Mouse (Mus musculus): ENCODE data around the gene Disp1. TPM values are rescaled to one million over a fixed set of nuclear protein-coding genes. Genes with fewer than 3 reads are reported as not detected.

The Disp1 gene
- total RNA-seq (2021), result 1 to 10 TPM; 2.5 to 5.0 TPM
- long read RNA-seq, experiment 1, partial matches to known transcripts, result 2 of 2 reads
- long read RNA-seq, experiment 1, other reads (novel, unspliced or antisense), result 0 of 2 reads
- long read RNA-seq, experiment 2, partial matches to known transcripts, result 3 of 7 reads
- long read RNA-seq, experiment 2, other reads (novel, unspliced or antisense), result 2 of 7 reads

DNA sequence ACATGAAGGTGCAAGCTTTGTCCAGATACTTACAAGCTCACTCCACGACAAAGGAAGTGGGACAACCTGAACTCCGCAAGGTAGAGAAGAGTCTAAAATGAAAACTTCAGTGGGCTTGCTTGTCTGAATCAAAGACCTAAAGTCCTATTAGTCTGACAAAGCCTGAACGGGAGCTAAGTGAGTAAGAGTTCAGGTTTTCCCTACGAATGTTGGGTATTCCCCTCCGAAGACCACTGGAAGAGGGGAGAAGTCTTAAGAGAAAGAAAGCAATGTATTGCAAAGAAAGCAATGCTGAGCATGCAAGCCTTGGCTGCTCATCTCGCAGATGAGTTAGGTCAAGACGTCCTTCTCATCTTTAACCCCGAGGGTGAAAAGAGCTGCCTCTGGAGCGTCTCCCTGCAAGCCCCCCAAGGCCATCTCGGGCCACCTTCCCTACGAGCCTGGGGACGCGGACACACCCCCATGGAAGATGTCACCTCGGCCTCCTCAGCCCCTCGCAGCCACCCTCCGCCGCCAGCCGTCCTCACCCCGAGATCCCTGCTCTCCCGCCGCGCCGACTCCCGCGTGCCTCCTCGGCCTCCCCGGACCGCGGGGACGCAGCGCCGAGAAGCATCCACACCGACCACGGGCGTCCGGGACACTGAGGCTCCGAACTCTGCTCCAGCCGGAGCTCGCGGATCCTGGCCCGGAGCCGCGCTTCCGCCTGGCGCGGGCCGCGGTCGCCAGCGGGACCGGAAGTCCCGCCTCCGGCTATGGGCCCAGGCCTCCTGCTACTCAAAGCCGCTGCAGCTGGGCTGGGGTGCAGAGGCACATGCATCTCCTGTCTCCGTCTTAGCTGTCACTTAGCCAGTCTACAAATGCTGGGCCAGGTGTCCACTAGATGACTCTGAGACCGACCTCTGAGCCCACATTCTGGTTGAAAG is at the start of gene Disp1:
Gene Disp1, minus strand, starts transcription at position 727 of the 923 bp plus-strand sequence.
- DNase-seq, result peak; percentile 74

DNA sequence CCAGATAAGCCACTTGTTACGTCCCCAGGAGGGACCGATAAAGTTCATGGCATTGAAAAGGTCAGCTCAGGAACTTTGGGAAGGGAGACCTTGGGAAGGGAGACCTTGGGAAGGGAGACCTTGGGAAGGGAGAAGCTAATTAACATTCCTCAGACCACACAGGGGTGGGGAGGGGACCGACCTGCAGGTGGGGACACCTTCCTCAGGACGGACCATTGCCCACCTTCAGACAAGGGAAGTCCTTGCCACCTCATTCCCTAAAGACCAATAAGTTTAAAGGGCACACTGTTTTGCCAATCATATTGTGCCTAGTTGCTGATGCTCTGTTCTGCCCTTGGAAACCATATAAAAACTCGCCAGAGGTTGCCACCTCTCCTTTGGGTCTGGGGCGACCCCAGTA is 46.3 kb upstream of the Disp1 start:
- DNase-seq, result no peak

DNA sequence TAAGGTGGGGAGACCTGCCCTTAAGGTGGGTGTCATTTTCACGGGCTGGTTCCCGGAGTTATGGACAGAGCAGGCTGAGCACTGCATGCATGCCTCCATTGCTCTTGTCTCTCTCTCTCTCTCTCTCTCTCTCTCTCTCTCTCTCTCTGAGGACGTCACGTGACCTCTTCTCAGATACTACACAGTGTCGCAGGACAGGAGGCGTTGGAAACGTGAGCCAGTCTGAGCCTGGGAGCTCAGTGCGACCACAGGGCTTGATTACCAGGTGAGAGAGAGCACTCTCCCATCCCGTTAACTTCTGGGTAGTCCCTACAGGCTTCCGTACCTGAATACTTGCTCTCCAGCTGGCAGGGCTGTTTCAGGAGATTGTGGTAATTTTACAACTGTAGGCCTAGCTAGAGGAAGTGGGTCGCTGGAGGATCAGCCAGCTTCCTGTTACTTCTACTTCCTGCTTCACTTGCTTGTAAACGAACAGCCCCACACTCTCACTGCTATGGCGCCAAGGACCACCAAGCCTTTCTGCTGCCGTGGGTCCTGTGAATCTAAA is 44.7 kb upstream of the Disp1 start:
- no peak for DNase-seq

DNA sequence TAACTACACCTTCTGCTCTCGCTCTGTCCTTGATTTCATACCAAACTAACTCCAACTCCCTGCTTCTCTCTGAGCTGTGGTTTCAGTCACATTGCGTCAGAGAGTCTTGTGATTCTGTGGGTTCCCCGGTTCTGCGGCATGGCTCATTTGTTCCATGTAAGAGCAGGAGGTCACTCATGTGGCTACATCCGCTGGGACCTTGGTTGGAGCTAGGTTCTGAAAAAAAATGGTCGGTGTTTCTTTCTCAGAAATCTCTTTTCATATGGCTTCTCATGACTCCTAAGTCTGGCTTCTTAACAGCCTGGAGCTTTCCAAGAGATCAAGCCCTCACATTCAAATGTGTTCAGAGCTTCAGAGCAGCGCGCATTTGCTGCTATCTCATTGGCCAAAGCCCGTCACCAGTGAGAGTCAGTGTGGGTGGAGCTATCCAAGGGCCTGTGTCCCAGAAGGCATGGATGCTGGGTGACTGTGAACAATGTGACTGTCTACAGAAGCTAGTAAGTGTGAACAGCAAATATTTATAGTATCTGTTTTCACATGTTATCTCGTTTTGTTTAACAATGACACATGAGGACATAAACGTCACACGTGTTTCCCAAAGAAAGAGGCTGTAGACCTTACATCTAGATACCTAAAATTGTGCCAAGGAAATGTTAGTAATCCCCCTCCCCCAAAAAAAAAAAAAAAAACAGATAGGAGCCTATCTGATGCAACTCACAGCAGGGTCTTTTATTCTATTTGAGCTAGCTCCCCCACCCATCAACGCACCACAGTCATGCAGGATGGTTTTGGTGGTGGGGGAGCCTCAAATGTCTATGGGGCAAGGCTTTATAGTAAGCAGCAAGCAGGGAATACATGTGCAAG is 43.1 kb upstream of the Disp1 start:
- no peak for DNase-seq

DNA sequence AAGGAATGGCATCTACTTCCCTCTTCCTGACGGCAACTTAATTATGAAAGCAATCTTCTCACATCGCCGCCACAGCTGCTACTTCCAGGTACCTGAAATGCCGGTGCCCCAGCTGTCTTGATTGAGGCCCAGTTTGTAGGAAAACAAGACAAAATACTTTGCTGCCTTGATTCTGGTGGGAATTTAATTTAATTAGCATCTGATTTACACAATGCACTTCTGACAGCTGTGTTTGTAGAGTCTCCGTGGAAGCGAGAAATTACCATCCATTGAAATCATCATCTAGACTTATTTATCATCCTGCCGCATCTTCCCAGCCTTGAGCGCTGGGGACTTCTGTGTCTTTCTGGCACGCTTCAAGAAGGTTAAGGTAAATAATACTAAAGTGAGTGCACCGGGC is 31.3 kb upstream of the Disp1 start:
- no peak for DNase-seq

DNA sequence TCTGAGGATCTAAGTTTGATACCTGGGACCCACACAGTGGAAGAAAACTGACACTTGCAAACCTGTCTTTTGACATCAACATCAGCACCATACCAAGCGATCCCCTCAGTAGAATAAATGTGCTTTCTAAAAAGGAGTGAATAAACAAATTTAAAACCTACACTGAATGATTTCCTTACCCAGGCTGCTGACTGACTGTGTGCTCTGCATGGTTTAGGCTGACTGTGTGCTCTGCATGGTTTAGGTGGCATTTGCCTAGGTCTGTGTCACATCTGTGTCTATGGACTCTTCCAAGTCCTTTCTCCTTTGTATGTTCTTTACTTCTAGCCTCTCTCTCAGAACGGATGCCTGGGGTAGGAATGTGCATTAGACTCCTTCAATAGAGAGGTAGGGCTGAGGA is 30.5 kb upstream of the Disp1 start:
- DNase-seq, result no peak

DNA sequence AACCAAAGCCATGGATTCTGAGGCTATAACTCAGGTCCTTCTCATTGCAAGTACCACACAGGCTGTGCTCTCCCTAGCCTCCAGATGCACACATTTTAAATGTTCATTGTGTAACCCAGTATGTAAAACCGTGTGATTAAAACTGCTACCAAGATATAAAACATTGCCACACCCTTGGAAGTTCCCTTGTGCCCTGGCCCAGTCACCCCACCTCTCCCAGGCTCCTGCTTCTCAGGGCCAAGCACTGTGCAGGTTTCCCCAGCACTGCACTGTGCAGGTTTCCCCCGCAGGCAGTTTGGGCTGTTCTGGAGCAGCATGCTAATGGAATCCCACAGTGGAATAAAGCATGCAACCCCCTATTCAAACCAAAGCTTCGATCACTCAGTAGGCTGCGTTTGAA is 29.3 kb upstream of the Disp1 start:
- DNase-seq, result no peak

DNA sequence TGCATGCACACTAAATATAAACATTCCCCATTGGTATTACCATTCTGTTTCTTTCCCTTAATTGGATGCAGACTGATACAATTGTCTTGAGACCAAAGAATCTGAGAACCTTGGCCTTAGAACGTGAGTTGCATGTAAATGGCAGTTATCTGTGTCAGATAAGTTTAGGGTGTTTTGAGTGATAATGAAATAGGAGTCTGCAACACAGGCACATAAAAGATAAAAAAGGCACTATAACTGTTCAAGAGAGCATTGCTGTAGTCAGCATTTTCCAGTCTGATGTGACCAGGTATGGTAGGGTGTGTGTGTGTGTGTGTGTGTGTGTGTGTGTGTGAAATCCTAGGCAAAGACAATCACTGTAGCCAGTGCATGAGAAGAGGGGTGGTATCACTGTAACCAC is 26.8 kb upstream of the Disp1 start:
- no peak for DNase-seq

DNA sequence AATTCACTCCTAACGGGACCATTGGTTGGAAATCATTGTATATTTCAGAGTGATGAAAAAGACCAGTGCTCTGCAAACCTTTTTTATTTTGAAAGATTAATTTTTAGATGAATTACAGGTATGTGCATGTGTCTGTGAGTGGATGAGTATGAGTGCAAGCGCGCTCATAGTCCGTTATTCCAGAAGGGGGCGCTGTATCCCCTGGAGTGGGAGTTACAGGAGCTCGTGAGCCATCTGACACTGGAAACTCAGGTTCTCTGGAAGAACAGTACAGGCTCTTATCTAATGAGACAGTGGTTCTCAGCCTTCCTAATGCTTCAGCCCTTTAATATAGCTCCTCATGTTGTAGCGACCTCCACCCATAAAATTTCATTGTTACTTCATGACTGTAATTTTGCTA is 22.0 kb upstream of the Disp1 start:
- no peak for DNase-seq

DNA sequence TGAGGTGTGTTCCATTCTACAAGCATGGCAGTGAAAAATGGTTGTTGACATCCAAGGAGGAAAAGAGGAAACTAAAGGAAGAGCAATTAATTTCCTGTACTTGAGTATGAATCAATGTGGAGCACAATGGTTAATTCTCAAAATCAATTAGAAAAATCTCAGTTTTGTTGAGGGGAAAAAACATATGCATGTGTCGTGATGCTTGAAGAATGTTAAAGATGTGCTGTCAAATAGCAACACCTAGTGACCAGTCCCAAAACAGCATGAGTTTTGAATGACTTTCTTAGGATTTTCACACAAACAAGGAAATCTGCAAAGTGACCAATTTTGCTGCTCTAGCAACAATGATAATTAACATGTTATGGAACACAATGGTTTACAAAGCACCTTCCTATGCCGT is 16.6 kb upstream of the Disp1 start:
- DNase-seq, result no peak

DNA sequence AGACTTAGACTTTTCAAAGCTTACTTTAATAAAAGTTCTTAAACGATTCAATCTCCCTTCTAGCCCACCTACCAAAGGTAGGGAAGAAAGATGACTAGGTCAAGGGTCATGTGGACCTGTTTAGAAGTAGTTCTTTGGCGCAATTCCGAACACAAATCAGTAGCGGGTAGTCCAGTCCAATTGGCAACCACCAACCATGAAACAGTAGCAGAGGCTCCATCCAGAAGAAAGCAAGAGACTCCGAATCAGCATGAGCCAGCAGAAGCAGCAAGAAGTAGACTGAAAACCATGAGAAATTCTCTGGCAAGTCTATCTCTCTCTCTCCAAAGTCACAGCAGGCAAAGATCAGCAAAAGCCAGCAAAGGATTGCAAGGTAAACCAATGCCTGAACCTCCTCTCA is 15.1 kb upstream of the Disp1 start:
- no peak for DNase-seq

DNA sequence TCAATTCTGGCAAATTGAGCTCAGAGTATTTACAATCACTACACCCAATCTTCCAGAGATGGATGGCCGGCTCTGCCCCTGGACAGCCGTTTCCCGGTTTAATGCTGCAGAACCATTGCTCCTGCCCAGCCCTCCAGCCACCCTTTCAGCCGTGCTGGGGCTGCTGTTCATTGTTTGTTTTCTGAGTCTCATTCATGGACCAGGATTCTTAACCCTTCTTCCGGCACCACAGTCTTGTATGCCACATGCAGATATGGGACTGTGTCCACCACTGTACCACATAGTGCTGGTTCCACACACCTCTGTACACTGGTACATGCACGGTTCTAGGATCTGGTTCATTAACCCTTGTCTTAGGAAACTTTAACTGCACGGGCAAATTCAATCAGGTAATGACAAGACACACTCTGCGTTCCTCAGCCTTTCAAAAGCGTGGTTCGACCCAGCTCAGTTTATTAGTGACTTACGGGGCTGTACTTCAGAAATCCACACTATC is 12.4 kb upstream of the Disp1 start:
- DNase-seq, result no peak

DNA sequence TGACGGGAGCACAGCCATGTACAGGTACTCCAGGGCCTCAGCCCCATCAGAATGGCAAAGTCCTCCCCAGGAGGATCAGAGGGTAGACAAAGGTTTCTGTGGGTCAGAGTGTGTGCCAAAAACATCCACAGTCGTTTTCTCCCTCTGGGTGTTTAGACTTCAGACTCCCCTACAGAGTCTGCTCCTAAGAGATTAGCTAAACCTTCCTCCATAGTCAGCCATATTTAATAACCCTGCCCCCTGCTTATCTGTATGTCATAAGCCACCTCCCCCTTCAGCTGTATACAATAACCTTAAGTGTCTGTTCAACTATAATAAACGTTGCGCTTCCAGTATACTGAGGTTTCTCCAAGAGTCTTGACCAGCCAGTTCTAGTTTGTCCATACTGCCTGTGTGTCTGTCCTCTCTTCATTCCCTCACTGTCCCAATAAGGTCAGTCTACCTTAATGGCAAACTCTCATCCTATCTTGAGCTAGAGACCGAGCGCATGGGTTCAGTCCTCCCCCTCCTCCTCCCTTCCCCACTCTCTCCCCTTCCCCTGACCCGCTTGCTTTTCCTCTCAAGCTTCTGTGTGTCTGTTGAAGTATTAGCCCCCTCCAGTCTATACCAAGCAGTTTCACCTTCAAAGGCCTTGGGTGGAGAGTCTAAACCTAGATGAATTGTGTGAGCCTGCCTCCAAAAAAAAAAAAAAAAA is 11.8 kb upstream of the Disp1 start:
- DNase-seq, result no peak

DNA sequence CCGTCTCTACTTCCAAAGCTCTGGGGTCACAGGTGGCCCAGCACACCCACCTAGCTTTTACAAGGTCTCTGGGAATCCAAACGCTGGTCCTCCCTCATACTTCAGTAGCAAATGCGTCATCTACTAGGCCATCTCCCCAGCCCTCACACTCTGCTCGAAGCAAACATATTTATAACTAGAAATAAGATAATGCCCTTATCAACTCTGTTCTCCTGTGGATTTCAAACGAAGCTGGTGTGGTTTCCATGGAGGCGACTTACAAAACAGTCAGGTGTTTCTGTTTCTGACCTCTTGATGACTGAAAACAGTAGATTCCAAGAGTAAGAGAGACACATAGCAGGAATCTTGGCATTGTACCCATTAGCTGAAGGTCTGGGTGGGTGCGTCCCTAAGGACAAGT is 6.1 kb upstream of the Disp1 start:
- DNase-seq, result no peak

DNA sequence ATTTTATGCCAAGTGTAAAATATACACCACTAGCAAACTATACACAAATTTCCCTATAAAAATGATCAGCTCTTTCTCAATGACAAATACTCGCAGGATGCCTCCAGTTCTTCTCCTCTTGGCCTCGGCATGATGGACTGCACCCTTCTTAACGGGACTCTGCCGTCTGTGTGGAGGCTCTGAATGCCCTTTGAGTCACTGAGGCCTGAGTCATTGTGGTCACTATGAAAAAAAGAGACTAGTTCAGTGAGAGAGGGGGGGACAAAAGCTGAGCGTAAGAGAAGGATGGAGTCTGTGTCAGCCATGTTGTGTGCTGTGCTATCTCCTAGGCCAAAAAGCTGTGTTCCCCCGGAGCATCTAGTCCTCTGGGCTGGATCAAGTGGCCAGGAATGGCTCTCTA is 2.3 kb downstream of the Disp1 start:
- DNase-seq, result no peak

DNA sequence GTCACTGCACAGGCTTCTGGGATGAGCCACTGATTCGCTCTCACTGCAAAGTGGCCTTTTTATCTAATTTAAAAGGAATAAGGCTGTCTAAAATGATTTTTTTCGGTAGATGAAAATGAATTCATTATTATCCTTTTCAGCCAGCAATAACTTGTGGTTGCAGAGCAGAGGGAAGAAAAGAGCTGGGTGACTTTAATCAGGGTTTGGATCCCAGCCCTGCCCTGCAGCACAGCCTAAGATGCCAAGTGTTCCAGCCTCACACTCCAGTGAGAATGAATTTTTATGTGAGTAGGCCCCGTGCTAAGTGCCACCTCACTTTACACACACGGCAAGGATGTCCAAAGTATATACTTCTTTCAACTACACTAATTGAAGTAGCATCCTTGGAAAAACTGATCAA is 4.6 kb downstream of the Disp1 start:
- no peak for DNase-seq

DNA sequence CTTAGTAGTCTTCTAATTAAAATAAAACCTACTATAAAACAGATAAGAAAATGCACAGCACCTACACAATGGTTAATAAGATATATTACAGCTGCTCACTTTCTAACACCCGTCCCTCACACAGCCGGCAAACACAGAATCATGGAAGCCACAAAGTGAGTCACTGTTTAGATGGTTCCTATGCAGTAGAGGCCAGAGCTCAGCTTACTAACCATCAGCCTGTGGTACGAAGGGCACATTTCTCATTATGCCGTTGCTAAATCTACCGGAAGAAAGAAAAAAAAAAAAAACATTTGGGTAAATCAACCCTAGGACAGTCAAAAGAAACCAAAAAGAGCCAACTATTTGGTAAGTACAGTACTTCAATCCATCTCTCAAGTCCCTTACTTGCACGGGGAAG is 5.6 kb downstream of the Disp1 start:
- DNase-seq, result no peak

DNA sequence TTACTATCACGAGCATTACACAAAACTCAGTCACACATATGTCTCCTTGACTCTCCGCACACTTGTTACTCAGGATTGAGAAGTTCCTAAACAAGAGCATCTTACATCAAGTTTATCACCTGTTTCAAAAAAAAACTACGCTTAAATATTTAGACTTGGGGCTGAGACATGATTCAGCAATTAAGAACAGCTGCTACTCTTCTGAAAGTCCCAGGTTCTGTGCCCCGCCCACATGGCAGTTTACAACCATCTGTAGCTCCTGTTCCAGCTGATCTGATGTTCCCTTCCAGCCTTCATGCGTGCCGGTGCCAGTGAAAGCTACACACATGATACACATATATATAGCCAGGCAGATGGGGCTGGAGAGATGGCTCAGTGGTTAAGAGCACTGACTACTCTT is 7.5 kb downstream of the Disp1 start:
- DNase-seq, result no peak

DNA sequence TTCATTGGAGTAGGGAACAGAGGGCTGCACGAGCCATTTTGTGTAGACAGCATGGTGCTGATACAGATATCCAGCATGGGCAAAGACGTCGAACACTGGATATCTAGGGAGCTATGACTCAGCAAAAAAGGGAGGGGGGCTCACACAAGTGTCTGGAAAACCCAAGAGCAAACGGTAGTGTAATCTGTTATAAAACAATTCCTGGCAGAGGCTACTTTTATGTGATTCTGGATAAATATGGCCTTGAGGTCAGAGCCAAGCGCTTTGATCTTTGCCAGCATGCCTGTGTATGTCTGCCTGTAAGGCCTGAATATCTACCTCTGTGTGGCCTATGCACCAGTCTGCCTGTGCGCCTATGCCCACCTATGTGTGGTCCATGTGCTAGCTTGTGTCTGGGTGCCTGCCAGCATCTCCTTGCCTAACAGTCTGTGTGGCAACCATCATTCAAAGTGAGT is 8.5 kb downstream of the Disp1 start:
- no peak for DNase-seq

DNA sequence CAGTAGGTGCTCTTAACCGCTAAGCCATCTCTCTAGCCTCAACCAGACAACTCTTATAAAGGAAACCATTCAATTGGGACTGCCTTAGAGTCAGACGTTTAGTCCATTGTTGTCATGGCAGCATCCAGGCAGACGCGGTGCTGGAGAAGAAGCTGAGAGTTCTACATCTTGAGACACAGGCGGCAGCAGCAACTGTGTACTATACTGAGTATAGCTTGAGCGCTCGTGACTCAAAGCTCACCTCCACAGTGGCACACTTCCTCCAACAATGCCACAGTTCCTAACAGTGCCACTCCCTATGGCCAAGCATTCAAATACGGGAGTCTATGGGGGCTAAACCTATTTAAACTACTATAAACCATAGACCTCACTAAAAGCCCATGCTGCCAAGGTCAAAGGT is 11.2 kb downstream of the Disp1 start:
- no peak for DNase-seq

DNA sequence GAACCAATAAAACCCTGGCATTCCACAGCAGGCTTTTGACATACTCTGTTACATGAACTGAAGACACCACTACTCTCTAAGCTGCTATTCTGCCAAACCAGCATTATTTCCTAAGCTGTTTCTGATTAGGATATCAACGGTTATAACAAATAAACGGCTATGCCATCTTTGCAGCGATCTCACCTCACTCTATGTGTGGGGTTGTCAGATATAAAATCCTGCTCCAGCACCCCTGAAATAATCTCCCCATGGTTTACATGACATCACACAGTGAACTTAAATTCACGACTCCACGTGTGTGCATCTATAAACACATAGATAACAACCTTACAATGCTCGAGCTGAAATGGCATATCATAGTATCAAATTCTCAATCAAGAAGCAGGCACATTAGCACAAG is 13.7 kb downstream of the Disp1 start:
- no peak for DNase-seq

DNA sequence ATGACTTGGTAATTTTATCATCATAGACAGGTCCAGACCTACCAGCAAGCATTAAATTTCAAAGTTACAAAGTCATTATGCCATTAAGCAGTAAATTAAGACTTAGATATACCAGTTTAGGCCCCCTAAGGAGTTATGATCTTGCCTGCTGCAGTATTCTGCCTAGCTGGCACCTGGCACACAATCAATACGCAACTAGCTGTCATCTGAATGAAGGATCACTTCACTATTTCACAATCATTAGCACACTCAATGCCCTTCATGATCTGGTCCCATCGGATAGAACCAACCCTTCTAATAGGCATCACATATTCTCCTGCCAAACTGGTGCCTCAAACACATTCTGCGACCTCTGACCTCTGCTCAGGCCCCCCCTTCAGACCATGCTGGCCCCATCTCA is 14.2 kb downstream of the Disp1 start:
- no peak for DNase-seq

Data from gastrocnemius, postnatal 25 days (tissue).